Mouse (Mus musculus): Measurements from ENCODE around the gene Lbhd2.
A peak's percentile ranks its signal among the peaks of the same experiment; 100 is the strongest.

Lbhd2 gene

DNA sequence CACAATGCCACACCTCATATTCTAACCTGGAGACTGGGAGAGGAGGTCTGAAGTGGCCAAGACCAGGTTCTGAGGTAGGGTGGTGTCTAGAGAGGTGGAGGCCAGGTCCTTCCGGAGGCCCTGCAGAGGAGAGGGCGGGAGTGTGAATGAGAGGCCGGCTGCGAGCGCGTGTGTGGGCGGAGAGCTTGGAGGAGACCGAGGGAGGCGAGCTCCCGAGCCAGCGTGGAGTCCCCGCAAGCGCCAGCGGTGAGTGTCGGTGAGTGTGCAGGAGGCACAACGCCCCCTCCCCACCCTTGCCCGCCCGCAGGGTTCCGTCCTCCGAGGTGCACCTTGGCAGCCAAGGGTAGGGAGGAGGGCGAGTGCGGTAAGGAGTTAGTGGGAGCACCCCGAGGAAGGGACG, at the start of gene Lbhd2:
TSS of gene Lbhd2 (plus strand) at position 188 of the 400 bp plus-strand sequence.
- DNase-seq = no peak

DNA sequence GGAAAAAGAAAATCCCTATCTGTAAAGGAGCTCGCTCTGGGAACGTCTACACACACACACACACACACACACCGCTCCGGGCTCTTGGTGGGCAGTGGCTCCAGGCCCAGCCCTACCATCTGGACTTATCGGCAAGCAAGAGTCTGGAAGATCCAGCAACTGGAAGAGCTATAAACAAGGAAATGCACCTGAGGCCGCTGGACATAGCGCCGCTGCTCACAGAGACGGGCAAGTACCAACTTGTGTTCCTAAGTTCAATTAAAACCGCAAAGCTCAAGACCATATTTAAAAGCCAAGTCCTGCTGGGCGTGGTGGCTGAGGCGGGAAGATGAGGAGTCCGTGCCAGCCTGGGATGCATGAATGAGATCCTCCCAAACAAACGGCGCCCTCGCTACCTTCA, 45.9 kb upstream of the Lbhd2 start:
- DNase-seq = peak; percentile 68

GRCm38 (mm10) chr12:111361319-111362098, 45.1 kb upstream of the Lbhd2 start:
- no peak for DNase-seq

DNA sequence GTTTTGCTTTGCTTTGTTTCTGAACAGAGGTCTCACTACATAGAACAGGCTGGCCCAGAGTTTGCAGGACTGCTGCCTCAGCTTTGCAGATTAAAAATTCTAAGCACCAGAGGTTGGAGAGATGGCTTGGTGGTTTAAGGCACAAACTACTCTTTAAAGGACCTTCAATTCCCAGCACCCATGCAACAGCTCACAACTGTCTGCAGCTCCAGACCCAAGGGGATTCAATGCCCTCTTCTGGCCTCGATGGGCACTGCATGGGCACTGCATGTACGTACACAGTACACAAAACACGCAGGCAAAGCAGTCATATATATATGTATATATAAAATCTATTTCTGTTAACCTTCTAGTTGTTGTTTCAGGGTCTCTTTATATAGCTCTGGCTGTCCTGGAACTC, 42.4 kb upstream of the Lbhd2 start:
- DNase-seq = no peak

GRCm38 (mm10) chr12:111367065-111367464, 39.5 kb upstream of the Lbhd2 start:
- no peak for DNase-seq

GRCm38 (mm10) chr12:111370249-111370648, 36.4 kb upstream of the Lbhd2 start:
- no peak for DNase-seq

DNA sequence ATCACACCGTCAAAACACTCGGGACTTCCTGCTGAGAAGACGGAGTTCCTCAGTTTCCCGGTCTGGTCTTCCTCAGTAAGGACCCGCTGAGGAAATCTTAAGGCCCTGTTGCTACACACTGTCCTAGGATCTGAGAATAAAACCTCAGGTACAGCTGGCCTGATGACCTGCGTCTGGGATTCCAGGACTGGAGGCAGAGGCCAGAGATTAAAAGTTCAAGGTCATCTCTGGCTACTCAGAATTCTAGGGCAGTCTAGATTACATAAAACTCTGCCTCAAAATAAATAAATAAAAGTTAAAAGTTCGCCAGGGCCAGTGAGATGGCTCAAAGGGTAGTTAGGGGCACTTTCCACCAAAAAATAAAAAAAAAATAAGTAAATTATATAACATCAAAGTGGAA, 34.7 kb upstream of the Lbhd2 start:
- DNase-seq = no peak

GRCm38 (mm10) chr12:111373411-111373810, 33.2 kb upstream of the Lbhd2 start:
- DNase-seq = no peak

DNA sequence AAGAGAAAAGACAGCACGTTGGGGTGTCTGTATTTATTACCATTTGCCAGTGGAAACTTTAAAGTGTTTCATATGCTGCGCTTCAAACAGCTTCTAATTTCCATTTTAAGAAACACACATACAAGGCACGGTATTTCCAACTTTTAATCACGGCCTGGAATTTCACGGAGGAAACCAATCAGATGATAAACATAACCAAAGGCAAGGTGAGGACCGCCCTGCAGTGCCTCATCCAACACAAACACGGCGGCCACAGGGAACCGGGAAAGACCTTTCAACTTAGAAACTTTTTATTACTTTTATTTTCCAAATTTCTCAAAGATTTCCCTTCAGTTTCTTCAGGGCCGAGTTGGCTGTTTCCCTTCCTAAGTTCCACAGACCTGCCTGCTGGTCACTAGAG, 31.9 kb upstream of the Lbhd2 start:
- DNase-seq = no peak

- no peak for DNase-seq
Observed at GRCm38 (mm10) chr12:111375559-111375958, 31.1 kb upstream of the Lbhd2 start.

DNA sequence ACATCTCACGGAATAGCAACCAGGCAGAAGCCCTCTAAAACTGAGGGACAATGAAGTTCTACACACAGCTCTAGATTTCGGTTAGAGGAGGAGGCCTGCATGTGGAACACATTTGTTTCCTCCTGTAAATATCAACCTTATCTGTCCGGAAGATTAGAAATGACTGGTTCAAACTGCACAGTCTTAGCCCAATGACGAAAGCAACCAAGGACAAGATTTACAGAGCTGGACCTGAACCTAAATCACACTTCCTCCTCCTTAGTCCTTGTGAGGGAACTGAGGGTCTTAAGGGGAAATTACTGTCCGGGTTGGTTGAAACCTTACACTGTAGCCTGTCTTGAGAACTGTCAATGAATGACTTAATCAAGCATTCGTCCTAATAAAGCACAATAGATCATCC, 30.6 kb upstream of the Lbhd2 start:
- no peak for DNase-seq

DNA sequence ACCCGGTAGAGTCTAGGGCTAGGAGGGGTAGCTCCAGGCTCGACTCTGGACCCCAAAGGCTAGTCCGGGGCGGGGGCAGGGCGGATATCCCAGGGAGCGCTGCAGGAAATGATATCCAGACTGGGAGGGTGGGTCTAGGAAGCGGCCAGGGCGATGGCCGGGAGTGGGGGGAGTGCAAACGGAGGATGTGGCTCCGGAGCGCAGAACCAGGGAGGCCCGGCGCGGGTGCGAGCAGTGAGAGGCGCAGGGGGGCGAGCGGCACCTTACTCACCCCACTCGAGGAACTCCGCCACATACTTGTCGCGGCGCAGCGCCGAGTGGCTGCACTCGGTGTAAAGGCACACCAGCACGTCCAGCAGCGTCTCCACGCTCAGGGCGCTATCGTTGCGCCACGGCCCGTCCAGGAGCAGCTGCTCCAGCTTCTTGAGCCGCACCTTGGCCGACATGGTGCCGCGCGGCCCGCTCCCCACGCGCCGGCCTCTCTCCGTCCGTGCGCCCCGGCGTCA, 29.7 kb upstream of the Lbhd2 start:
- DNase-seq = peak; percentile 69

DNA sequence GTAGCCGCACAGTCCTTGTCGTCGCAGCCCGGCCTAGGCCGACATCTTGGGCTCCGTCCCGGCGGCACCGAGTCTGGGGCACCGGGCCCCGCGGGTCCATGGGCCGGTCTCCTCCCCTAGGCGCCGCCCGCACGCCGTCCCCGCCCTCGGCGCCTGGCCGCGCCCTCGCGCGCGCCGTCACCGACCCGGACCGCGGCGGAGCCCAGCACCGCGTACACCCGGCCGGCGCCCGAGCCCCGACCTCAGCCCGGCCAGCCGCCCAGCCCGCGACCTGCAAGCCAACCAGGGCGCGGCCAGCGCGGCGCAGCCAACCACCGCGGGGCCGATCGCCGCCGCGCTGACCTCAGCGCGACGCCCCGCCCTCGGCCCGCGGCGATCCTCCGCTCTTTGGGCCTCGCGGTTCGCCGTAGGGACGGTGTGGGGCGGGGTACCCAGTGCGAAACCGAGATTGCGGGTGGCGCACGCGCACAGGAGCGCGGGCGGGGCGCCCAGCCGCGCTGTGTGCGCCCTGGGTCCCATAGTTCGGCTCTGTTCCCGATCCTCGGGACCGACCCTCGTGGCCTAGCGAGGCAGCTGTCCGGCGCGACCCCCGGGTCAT, 29.1 kb upstream of the Lbhd2 start, which contains the start of gene Cdc42bpb:
TSS of gene Cdc42bpb (minus strand) at position 343 of the 598 bp plus-strand sequence.
- DNase-seq = peak; percentile 96

- peak; percentile 70 for DNase-seq
Observed at GRCm38 (mm10) chr12:111377986-111378490, 28.6 kb upstream of the Lbhd2 start.

GRCm38 (mm10) chr12:111378812-111379211, 27.8 kb upstream of the Lbhd2 start:
- no peak for DNase-seq

- no peak for DNase-seq
Observed at GRCm38 (mm10) chr12:111385883-111386641, 20.5 kb upstream of the Lbhd2 start.

DNA sequence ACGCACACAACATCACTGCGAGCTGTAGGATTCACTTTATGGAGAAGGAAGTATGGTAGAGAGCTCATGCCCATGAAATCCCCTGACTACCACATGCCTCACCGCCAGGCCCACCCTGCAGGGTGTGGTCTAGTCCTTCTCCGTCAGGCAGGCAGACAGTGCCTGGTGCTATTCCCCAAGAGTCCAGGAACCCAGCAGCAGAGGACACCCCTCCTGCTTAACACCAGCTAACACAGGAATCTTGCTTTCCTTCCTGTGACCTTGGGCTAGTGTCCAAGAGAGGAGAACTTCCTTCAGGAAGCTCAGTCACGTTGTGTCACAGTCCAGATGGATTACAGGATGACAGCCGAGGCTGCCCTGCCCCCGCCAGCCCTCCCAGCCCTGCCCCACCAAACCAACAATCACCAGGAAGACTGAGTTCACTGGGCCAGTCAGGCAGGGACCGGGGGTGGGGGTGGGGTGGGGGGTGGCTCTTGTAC, 19.9 kb upstream of the Lbhd2 start:
- DNase-seq = no peak

DNA sequence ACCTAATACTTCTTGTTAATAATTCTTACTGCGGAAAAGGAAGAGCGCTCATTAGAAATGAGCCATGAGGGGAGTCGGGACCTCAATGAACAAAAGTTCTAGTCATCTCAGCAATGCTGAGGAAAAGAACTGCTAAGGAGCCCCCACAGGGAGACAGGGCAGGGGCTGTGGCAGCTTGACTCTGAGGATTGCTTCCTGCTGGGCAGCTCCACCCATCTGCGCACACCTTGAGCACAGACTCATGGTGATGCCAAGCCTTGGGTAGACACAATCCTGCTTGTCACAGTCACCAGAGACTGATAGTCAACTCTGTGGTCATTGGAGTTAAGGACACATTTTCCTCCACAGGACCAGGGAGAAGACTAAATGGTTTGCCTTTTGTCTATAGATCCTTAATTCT, 19.5 kb upstream of the Lbhd2 start:
- no peak for DNase-seq

GRCm38 (mm10) chr12:111394008-111394407, 12.6 kb upstream of the Lbhd2 start:
- no peak for DNase-seq

GRCm38 (mm10) chr12:111396997-111397396, 9.6 kb upstream of the Lbhd2 start:
- no peak for DNase-seq

- DNase-seq = peak; percentile 73
Observed at GRCm38 (mm10) chr12:111401454-111402184, 5.0 kb upstream of the Lbhd2 start.

DNA sequence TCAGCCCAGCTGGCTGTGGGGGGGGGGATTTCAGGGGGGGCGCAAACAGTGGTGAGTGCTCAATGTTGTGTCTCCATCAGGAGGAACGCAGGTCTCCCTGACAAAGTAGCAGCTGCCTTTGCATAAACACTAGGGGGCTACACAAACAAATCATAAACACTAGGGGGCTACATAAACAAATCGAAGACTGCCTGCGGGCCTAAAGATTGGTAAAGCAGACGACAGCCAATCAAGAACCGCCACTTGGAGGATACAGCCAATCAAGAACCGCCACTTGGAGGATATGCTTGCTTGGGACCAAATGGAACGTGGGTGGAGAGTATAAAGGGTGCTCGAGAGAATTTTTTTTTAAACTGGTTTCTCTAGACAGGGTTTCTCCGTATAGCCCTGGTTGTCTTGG, 1.7 kb upstream of the Lbhd2 start:
- DNase-seq = no peak
